Mouse (Mus musculus): Measurements from ENCODE around the gene Wdfy3. TPM values are rescaled to one million over a fixed set of nuclear protein-coding genes. Genes with fewer than 3 reads are reported as not detected.
"Not testable (repeated sequence)": the region's sequence is repeated elsewhere in the genome, so short reads cannot be mapped to it uniquely, and the experiment has no call there.

Gene Wdfy3
- polyA plus RNA-seq, 1 experiment from 2014 or later = 15.3 TPM

- H3K9me3 ChIP-seq (replicated peaks; ENCODE audit: control insufficient read depth, low read length) = no peaks in the 10 kb centered on the region
- H3K27me3 ChIP-seq (replicated peaks; ENCODE audit: control insufficient read depth, insufficient read depth, low read length) = no peaks in the 10 kb centered on the region
- H3K4me2 ChIP-seq (ENCODE audit: low read length) = no peak overlapping the region
- H3K4me3 ChIP-seq (ENCODE audit: low read depth, low read length) = no peak overlapping the region
- DNase-seq (ENCODE audit: low spot score) (no peak), ATAC-seq (no peak)
- 77% methylated on average over 5 of the region's 5 CpGs for WGBS
- peaks cover 15% of the 10 kb centered on the region; the same call in 1 of the 2 replicates for H3K36me3 ChIP-seq (ENCODE audit: control insufficient read depth, insufficient read depth, low read length)
- no peak overlapping the region for H3K9ac ChIP-seq (ENCODE audit: low read length)
- no peaks in the 10 kb centered on the region for H3K4me1 ChIP-seq (ENCODE audit: control insufficient read depth, insufficient read depth, low read length)
- H3K27ac ChIP-seq (ENCODE audit: low read depth, low read length) = 0 out of 2 replicates have a peak overlapping the region, but pooled peaks have one; percentile 11
Observed at GRCm38 (mm10) chr5:101982239-101982638, 87.5 kb downstream of the Wdfy3 start.

- H3K27me3 ChIP-seq (replicated peaks; ENCODE audit: control insufficient read depth, insufficient read depth, low read length) = no peaks in the 10 kb centered on the region
- no peaks in the 10 kb centered on the region for H3K4me1 ChIP-seq (ENCODE audit: control insufficient read depth, insufficient read depth, low read length)
- H3K9me3 ChIP-seq (replicated peaks; ENCODE audit: control insufficient read depth, low read length) = no peaks in the 10 kb centered on the region
- no peak overlapping the region for H3K4me2 ChIP-seq (ENCODE audit: low read length)
- WGBS = 91% methylated on average over 6 of the region's 6 CpGs
- DNase-seq (ENCODE audit: low spot score) = no peak
- H3K9ac ChIP-seq (ENCODE audit: low read length) = no peak overlapping the region
- no peak for ATAC-seq
- H3K36me3 ChIP-seq (ENCODE audit: control insufficient read depth, insufficient read depth, low read length) = peaks cover 15% of the 10 kb centered on the region; the same call in 1 of the 2 replicates
- no peak overlapping the region for H3K27ac ChIP-seq (ENCODE audit: low read depth, low read length)
- no peak overlapping the region for H3K4me3 ChIP-seq (ENCODE audit: low read depth, low read length)
Observed at GRCm38 (mm10) chr5:101979594-101979993, 90.1 kb downstream of the Wdfy3 start.

- H3K4me2 ChIP-seq (ENCODE audit: low read length); H3K4me3 ChIP-seq (ENCODE audit: low read depth, low read length); H3K9me3 ChIP-seq (replicated peaks; ENCODE audit: control insufficient read depth, low read length); DNase-seq (ENCODE audit: low spot score); H3K4me1 ChIP-seq (ENCODE audit: control insufficient read depth, insufficient read depth, low read length); H3K9ac ChIP-seq (ENCODE audit: low read length); ATAC-seq; H3K36me3 ChIP-seq (ENCODE audit: control insufficient read depth, insufficient read depth, low read length); H3K27ac ChIP-seq (ENCODE audit: low read depth, low read length); H3K27me3 ChIP-seq (replicated peaks; ENCODE audit: control insufficient read depth, insufficient read depth, low read length): not testable (repeated sequence)
- WGBS = 76% methylated on average over 4 of the region's 4 CpGs
Observed at GRCm38 (mm10) chr5:101972594-101972993, 97.1 kb downstream of the Wdfy3 start.

- Histone ChIP-seq H3K4me3 (ENCODE audit: low read depth, low read length) (no peak overlapping the region), H3K27ac (ENCODE audit: low read depth, low read length) (no peak overlapping the region), H3K36me3 (ENCODE audit: control insufficient read depth, insufficient read depth, low read length) (peaks cover 11% of the 10 kb centered on the region), H3K4me1 (ENCODE audit: control insufficient read depth, insufficient read depth, low read length) (0 out of 2 replicates have a peak, but pooled peaks cover 3% of the 10 kb centered on the region), H3K4me2 (ENCODE audit: low read length) (no peak overlapping the region), H3K9ac (ENCODE audit: low read length) (no peak overlapping the region), H3K27me3 (replicated peaks; ENCODE audit: control insufficient read depth, insufficient read depth, low read length) (no peaks in the 10 kb centered on the region), H3K9me3 (replicated peaks; ENCODE audit: control insufficient read depth, low read length) (no peaks in the 10 kb centered on the region)
- no peak for ATAC-seq
- no peak for DNase-seq (ENCODE audit: low spot score)
- 79% methylated on average over 12 of the region's 12 CpGs for WGBS
Observed at GRCm38 (mm10) chr5:101968153-101968851, 101.4 kb downstream of the Wdfy3 start.

GRCm38 (mm10) chr5:101967832-101968152, 101.9 kb downstream of the Wdfy3 start:
- Histone ChIP-seq H3K36me3 (ENCODE audit: control insufficient read depth, insufficient read depth, low read length) (peaks cover 11% of the 10 kb centered on the region), H3K4me2 (ENCODE audit: low read length) (no peak overlapping the region), H3K9ac (ENCODE audit: low read length) (no peak overlapping the region), H3K4me3 (ENCODE audit: low read depth, low read length) (no peak overlapping the region), H3K27ac (ENCODE audit: low read depth, low read length) (no peak overlapping the region), H3K27me3 (replicated peaks; ENCODE audit: control insufficient read depth, insufficient read depth, low read length) (no peaks in the 10 kb centered on the region), H3K9me3 (replicated peaks; ENCODE audit: control insufficient read depth, low read length) (no peaks in the 10 kb centered on the region), H3K4me1 (ENCODE audit: control insufficient read depth, insufficient read depth, low read length) (peaks cover 6% of the 10 kb centered on the region; the same call in 1 of the 2 replicates)
- DNase-seq (ENCODE audit: low spot score) (no peak), ATAC-seq (no peak)
- WGBS = 92% methylated on average over 2 of the region's 2 CpGs

GRCm38 (mm10) chr5:101962824-101963223, 106.9 kb downstream of the Wdfy3 start:
- Histone ChIP-seq H3K4me1 (ENCODE audit: control insufficient read depth, insufficient read depth, low read length) (peaks cover 10% of the 10 kb centered on the region), H3K27me3 (replicated peaks; ENCODE audit: control insufficient read depth, insufficient read depth, low read length) (no peaks in the 10 kb centered on the region), H3K9me3 (replicated peaks; ENCODE audit: control insufficient read depth, low read length) (no peaks in the 10 kb centered on the region), H3K9ac (ENCODE audit: low read length) (no peak overlapping the region), H3K4me3 (ENCODE audit: low read depth, low read length) (no peak overlapping the region), H3K36me3 (ENCODE audit: control insufficient read depth, insufficient read depth, low read length) (peaks cover 38% of the 10 kb centered on the region), H3K4me2 (ENCODE audit: low read length) (no peak overlapping the region), H3K27ac (ENCODE audit: low read depth, low read length) (peak overlapping the region; percentile 52)
- ATAC-seq (peak; percentile 53), DNase-seq (ENCODE audit: low spot score) (peak; percentile 67)
- 44% methylated on average over 4 of the region's 4 CpGs for WGBS

GRCm38 (mm10) chr5:101959369-101959768, 110.4 kb downstream of the Wdfy3 start:
- no peaks in the 10 kb centered on the region for H3K27me3 ChIP-seq (replicated peaks; ENCODE audit: control insufficient read depth, insufficient read depth, low read length)
- no peak overlapping the region for H3K4me2 ChIP-seq (ENCODE audit: low read length)
- ATAC-seq (peak; percentile 57; the same call in 1 of the 2 replicates), DNase-seq (ENCODE audit: low spot score) (peak; percentile 67)
- peaks cover 10% of the 10 kb centered on the region for H3K4me1 ChIP-seq (ENCODE audit: control insufficient read depth, insufficient read depth, low read length)
- no peak overlapping the region for H3K9ac ChIP-seq (ENCODE audit: low read length)
- H3K36me3 ChIP-seq (ENCODE audit: control insufficient read depth, insufficient read depth, low read length) = peaks cover 42% of the 10 kb centered on the region
- peak overlapping the region; percentile 46; the same call in 1 of the 2 replicates for H3K27ac ChIP-seq (ENCODE audit: low read depth, low read length)
- no peak overlapping the region for H3K4me3 ChIP-seq (ENCODE audit: low read depth, low read length)
- H3K9me3 ChIP-seq (replicated peaks; ENCODE audit: control insufficient read depth, low read length) = no peaks in the 10 kb centered on the region
- 82% methylated on average over 13 of the region's 13 CpGs for WGBS

GRCm38 (mm10) chr5:101958941-101959340, 110.8 kb downstream of the Wdfy3 start:
- 85% methylated on average over 4 of the region's 4 CpGs for WGBS
- no peaks in the 10 kb centered on the region for H3K27me3 ChIP-seq (replicated peaks; ENCODE audit: control insufficient read depth, insufficient read depth, low read length)
- peaks cover 10% of the 10 kb centered on the region for H3K4me1 ChIP-seq (ENCODE audit: control insufficient read depth, insufficient read depth, low read length)
- H3K4me2 ChIP-seq (ENCODE audit: low read length) = no peak overlapping the region
- no peak overlapping the region for H3K4me3 ChIP-seq (ENCODE audit: low read depth, low read length)
- DNase-seq (ENCODE audit: low spot score) (no peak), ATAC-seq (no peak)
- H3K36me3 ChIP-seq (ENCODE audit: control insufficient read depth, insufficient read depth, low read length) = peaks cover 44% of the 10 kb centered on the region
- H3K9me3 ChIP-seq (replicated peaks; ENCODE audit: control insufficient read depth, low read length) = no peaks in the 10 kb centered on the region
- no peak overlapping the region for H3K9ac ChIP-seq (ENCODE audit: low read length)
- H3K27ac ChIP-seq (ENCODE audit: low read depth, low read length) = no peak overlapping the region; the same call in 1 of the 2 replicates

GRCm38 (mm10) chr5:101957419-101957818, 112.3 kb downstream of the Wdfy3 start:
- H3K27me3 ChIP-seq (replicated peaks; ENCODE audit: control insufficient read depth, insufficient read depth, low read length) = no peaks in the 10 kb centered on the region
- DNase-seq (ENCODE audit: low spot score) (no peak), ATAC-seq (no peak)
- no peaks in the 10 kb centered on the region for H3K9me3 ChIP-seq (replicated peaks; ENCODE audit: control insufficient read depth, low read length)
- H3K4me1 ChIP-seq (ENCODE audit: control insufficient read depth, insufficient read depth, low read length) = peaks cover under 1% of the 10 kb centered on the region
- H3K4me2 ChIP-seq (ENCODE audit: low read length) = no peak overlapping the region
- H3K36me3 ChIP-seq (ENCODE audit: control insufficient read depth, insufficient read depth, low read length) = peaks cover 44% of the 10 kb centered on the region
- H3K4me3 ChIP-seq (ENCODE audit: low read depth, low read length) = no peak overlapping the region
- no peak overlapping the region for H3K9ac ChIP-seq (ENCODE audit: low read length)
- 90% methylated on average over 8 of the region's 8 CpGs for WGBS
- no peak overlapping the region for H3K27ac ChIP-seq (ENCODE audit: low read depth, low read length)
